Mouse (Mus musculus) embryonic fibroblast, embryonic 13.5 days (primary cell): ENCODE data around the gene Arhgef7.
A peak's percentile ranks its signal among the peaks of the same experiment; 100 is the strongest.

Experiments used
- CTCF ChIP-seq: IDR thresholded peaks from 2 replicates; pipeline ENCODE4 v1.5.1; 2011; ENCODE audit warnings: mild to moderate bottlenecking, control low read depth, low read length, moderate library complexity, borderline replicate concordance; ENCODE audit not compliant: insufficient read depth
- POLR2A ChIP-seq: IDR thresholded peaks from 2 replicates; pipeline ENCODE4 v1.6.1; 2011; ENCODE audit warnings: low read depth, mild to moderate bottlenecking, control low read depth, low read length, moderate library complexity

- peak; percentile 86 for TF ChIP-seq CTCF
- no peak for TF ChIP-seq POLR2A
Observed at GRCm38 (mm10) chr8:11700060-11701032, 27.2 kb upstream of the Arhgef7 start.
